ENCODE assay signal across 17 mouse cellular contexts in the genomic region with DNA sequence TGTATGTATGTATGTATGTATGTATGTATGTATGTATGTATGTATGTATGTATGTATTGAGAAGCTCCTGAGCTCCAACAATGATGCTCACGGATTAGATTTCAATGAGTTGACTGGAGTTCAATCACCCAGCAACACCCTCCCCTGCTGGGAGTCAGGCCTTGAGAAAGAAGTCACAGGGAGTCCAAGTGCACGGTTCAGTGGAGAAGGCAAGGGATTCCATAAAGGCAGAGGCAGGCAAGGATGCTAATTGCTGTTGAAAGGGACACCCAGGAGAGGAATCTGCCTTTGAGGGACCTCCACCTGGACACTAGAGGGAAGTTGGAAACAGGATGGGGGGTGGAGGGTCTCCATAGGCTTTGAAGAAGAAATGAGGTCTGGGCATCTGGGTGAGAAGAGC.
DNase-seq lines count a peak whose midpoint lies in the region; ATAC-seq and TF ChIP-seq lines count a peak whose summit lies in the region.
"Had no signal": no experiment of that assay in that cellular context is flagged by ENCODE, and none has a peak within 500 bp of the region (broad histone marks: within the 10 kb centered on the region; RNA-seq: fewer than 3 reads in every experiment).

No protein-coding gene starts in this region.

- peak overlapping the region; percentile 75 for H3K27ac ChIP-seq in forebrain, embryonic 12.5 days
- H3K27ac ChIP-seq in forebrain, embryonic 15.5 days (replicated peaks) = no peak overlapping the region
- 0 out of 2 replicates have a peak overlapping the region, but pooled peaks have one; percentile 24 for H3K27ac ChIP-seq in neural tube, embryonic 13.5 days (replicated peaks)
- no peak overlapping the region for H3K27ac ChIP-seq in kidney, postnatal 0 days
- H3K27ac ChIP-seq: embryonic facial prominence, embryonic 12.5 days; heart, embryonic 13.5 days; liver, embryonic 14.5 days; stomach, postnatal 0 days had no signal

- DNase-seq in neural tube, embryonic 10.5 days (ENCODE audit: extremely low spot score, low spot score) = no peak
- peak; percentile 65 for DNase-seq in kidney, postnatal 0 days (ENCODE audit: low spot score)
- DNase-seq in thymus, postnatal 0 days (ENCODE audit: low spot score) = no peak
- no peak for DNase-seq in right cerebral cortex, adult 18-20 months
- no peak for DNase-seq in spleen, postnatal 36 days (ENCODE audit: low spot score in 2 of 2)
- DNase-seq: adrenal gland, adult 8-10 months; cerebellum, adult 9-10 months; lung, postnatal 4 days had no signal

- WGBS in forebrain, embryonic 12.5 days = 17% methylated on average over 2 of the region's 2 CpGs
- 4% methylated on average over 2 of the region's 2 CpGs for WGBS in forebrain, embryonic 15.5 days
- 16% methylated on average over 2 of the region's 2 CpGs for WGBS in neural tube, embryonic 13.5 days
- WGBS in kidney, postnatal 0 days = 48% methylated on average over 2 of the region's 2 CpGs

- H3K4me2 ChIP-seq in forebrain, embryonic 12.5 days = no peak overlapping the region
- no peak overlapping the region for H3K4me2 ChIP-seq in forebrain, embryonic 15.5 days (replicated peaks)
- H3K4me2 ChIP-seq in neural tube, embryonic 13.5 days = no peak overlapping the region
- no peak overlapping the region for H3K4me2 ChIP-seq in kidney, postnatal 0 days (ENCODE audit: low read length)
- H3K4me2 ChIP-seq: embryonic facial prominence, embryonic 12.5 days; heart, embryonic 13.5 days; hindbrain, embryonic 13.5 days had no signal

- no peaks in the 10 kb centered on the region for H3K36me3 ChIP-seq in forebrain, embryonic 12.5 days (replicated peaks)
- H3K36me3 ChIP-seq in forebrain, embryonic 15.5 days = no peaks in the 10 kb centered on the region
- no peaks in the 10 kb centered on the region for H3K36me3 ChIP-seq in neural tube, embryonic 13.5 days
- no peaks in the 10 kb centered on the region for H3K36me3 ChIP-seq in kidney, postnatal 0 days (ENCODE audit: insufficient read depth, low read length)
- H3K36me3 ChIP-seq: embryonic facial prominence, embryonic 12.5 days; heart, embryonic 13.5 days; hindbrain, embryonic 13.5 days had no signal

- no peaks in the 10 kb centered on the region for H3K27me3 ChIP-seq in forebrain, embryonic 12.5 days
- H3K27me3 ChIP-seq in forebrain, embryonic 15.5 days = no peaks in the 10 kb centered on the region
- H3K27me3 ChIP-seq in neural tube, embryonic 13.5 days = no peaks in the 10 kb centered on the region
- no peaks in the 10 kb centered on the region for H3K27me3 ChIP-seq in kidney, postnatal 0 days (ENCODE audit: insufficient read depth, low read length)
- H3K27me3 ChIP-seq: embryonic facial prominence, embryonic 12.5 days; heart, embryonic 13.5 days; hindbrain, embryonic 13.5 days had no signal

- ATAC-seq in forebrain, embryonic 12.5 days (ENCODE audit: low FRiP score) = no peak
- no peak for ATAC-seq in forebrain, embryonic 15.5 days (replicated peaks)
- no peak for ATAC-seq in neural tube, embryonic 13.5 days (ENCODE audit: low read depth)
- peak; percentile 82 for ATAC-seq in kidney, postnatal 0 days (replicated peaks; ENCODE audit: low FRiP score, low read depth)
- ATAC-seq: intestine, postnatal 0 days had no signal

- H3K9ac ChIP-seq in forebrain, embryonic 12.5 days = no peak overlapping the region
- H3K9ac ChIP-seq in forebrain, embryonic 15.5 days (replicated peaks) = no peak overlapping the region
- H3K9ac ChIP-seq in neural tube, embryonic 13.5 days = no peak overlapping the region
- no peak overlapping the region for H3K9ac ChIP-seq in kidney, postnatal 0 days (ENCODE audit: low read depth, low read length)
- H3K9ac ChIP-seq: embryonic facial prominence, embryonic 12.5 days; heart, embryonic 13.5 days; hindbrain, embryonic 13.5 days; liver, embryonic 14.5 days had no signal

- no peaks in the 10 kb centered on the region for H3K9me3 ChIP-seq in forebrain, embryonic 12.5 days
- no peaks in the 10 kb centered on the region for H3K9me3 ChIP-seq in forebrain, embryonic 15.5 days
- no peaks in the 10 kb centered on the region for H3K9me3 ChIP-seq in neural tube, embryonic 13.5 days
- H3K9me3 ChIP-seq in kidney, postnatal 0 days (replicated peaks; ENCODE audit: low read length) = no peaks in the 10 kb centered on the region
- H3K9me3 ChIP-seq: embryonic facial prominence, embryonic 12.5 days; heart, embryonic 13.5 days; hindbrain, embryonic 13.5 days had no signal

- H3K4me1 ChIP-seq in forebrain, embryonic 12.5 days = peaks cover 27% of the 10 kb centered on the region
- H3K4me1 ChIP-seq in forebrain, embryonic 15.5 days = peaks cover 13% of the 10 kb centered on the region
- H3K4me1 ChIP-seq in neural tube, embryonic 13.5 days (replicated peaks) = peaks cover 24% of the 10 kb centered on the region
- H3K4me1 ChIP-seq in kidney, postnatal 0 days (replicated peaks; ENCODE audit: insufficient read depth, low read length) = no peaks in the 10 kb centered on the region
- H3K4me1 ChIP-seq: embryonic facial prominence, embryonic 12.5 days; heart, embryonic 13.5 days had no signal

- TF ChIP-seq CTCF in kidney, postnatal 0 days (IDR thresholded peaks at IDR 0.05; ENCODE audit: low read depth) = no peak

- no peak overlapping the region for H3K4me3 ChIP-seq in forebrain, embryonic 12.5 days (replicated peaks)
- no peak overlapping the region for H3K4me3 ChIP-seq in forebrain, embryonic 15.5 days
- no peak overlapping the region for H3K4me3 ChIP-seq in neural tube, embryonic 13.5 days
- H3K4me3 ChIP-seq in kidney, postnatal 0 days (replicated peaks; ENCODE audit: low read depth, low read length) = no peak overlapping the region
- H3K4me3 ChIP-seq: embryonic facial prominence, embryonic 12.5 days; heart, embryonic 13.5 days; hindbrain, embryonic 13.5 days had no signal

Comparison
In these comparisons a context has a peak if more than half of its experiments do, and no peak if none do; other contexts are left out.
1. H3K27ac ChIP-seq: peak in forebrain, embryonic 12.5 days (single experiment) and neural tube, embryonic 13.5 days (single experiment); none in forebrain, embryonic 15.5 days (single experiment) and kidney, postnatal 0 days (single experiment).